Mouse (Mus musculus): ENCODE measurements around the gene Smok2a. TPM values are rescaled to one million over a fixed set of nuclear protein-coding genes. Genes with fewer than 3 reads are reported as not detected.
"Not testable (repeated sequence)": the region's sequence is repeated elsewhere in the genome, so short reads cannot be mapped to it uniquely, and the experiment has no call there.

Smok2a gene
- total RNA-seq, 2 experiments from 2014 or later = not detected

GRCm38 (mm10) chr17:13205247-13205646, 15.7 kb upstream of the Smok2a start:
- intact Hi-C loops (cut with DNase I); H3K4me3 ChIP-seq; DNase-seq; H3K27ac ChIP-seq: not testable (repeated sequence)

- DNase-seq = no peak
- no peak for TF ChIP-seq CTCF (IDR thresholded peaks at IDR 0.05)
- Histone ChIP-seq H3K4me3 (no peak overlapping the region), H3K27ac (no peak overlapping the region)
- intact Hi-C loops (cut with DNase I) = no loop called here
Observed at GRCm38 (mm10) chr17:13206491-13206890, 14.5 kb upstream of the Smok2a start.

- DNase-seq; intact Hi-C loops (cut with DNase I); H3K27ac ChIP-seq: not testable (repeated sequence)
Observed at GRCm38 (mm10) chr17:13208460-13208859, 12.5 kb upstream of the Smok2a start.

GRCm38 (mm10) chr17:13212136-13212850, 8.7 kb upstream of the Smok2a start:
- intact Hi-C loops (cut with DNase I) = no loop called here
- peak; percentile 66 for DNase-seq
- H3K4me3 ChIP-seq = no peak overlapping the region
- no peak overlapping the region for H3K27ac ChIP-seq
- TF ChIP-seq CTCF (IDR thresholded peaks at IDR 0.05) = no peak

More at GRCm38 (mm10) chr17:13208460-13208859, 12.5 kb upstream of the Smok2a start:
- H3K4me3 ChIP-seq = not testable (repeated sequence)

GRCm38 (mm10) chr17:13214169-13214568, 6.8 kb upstream of the Smok2a start:
- no peak for TF ChIP-seq CTCF (IDR thresholded peaks at IDR 0.05)
- intact Hi-C loops (cut with DNase I) = no loop called here
- H3K27ac ChIP-seq = no peak overlapping the region
- DNase-seq = no peak
- H3K4me3 ChIP-seq = no peak overlapping the region

- peak; percentile 24; the same call in 1 of the 2 replicates for TF ChIP-seq CTCF (IDR thresholded peaks at IDR 0.05)
- intact Hi-C loops (cut with DNase I) = no loop called here
- Histone ChIP-seq H3K4me3 (no peak overlapping the region), H3K27ac (no peak overlapping the region)
- DNase-seq = peak; percentile 41
Observed at GRCm38 (mm10) chr17:13215595-13215994, 5.4 kb upstream of the Smok2a start.

- H3K4me3 ChIP-seq; intact Hi-C loops (cut with DNase I); DNase-seq; H3K27ac ChIP-seq: not testable (repeated sequence)
Observed at GRCm38 (mm10) chr17:13221921-13222320, 933 bp downstream of the Smok2a start.

- H3K4me3 ChIP-seq; intact Hi-C loops (cut with DNase I); DNase-seq; H3K27ac ChIP-seq: not testable (repeated sequence)
Observed at GRCm38 (mm10) chr17:13229957-13230356, 9.0 kb downstream of the Smok2a start, which contains the start of gene Smok2b. Gene Smok2b (plus strand): TSS chr17:13230257.

- H3K27ac ChIP-seq; H3K4me3 ChIP-seq; intact Hi-C loops (cut with DNase I); DNase-seq: not testable (repeated sequence)
Observed at GRCm38 (mm10) chr17:13239461-13239860, 18.5 kb downstream of the Smok2a start.

GRCm38 (mm10) chr17:13240807-13241727, 20.1 kb downstream of the Smok2a start:
- H3K27ac ChIP-seq; H3K4me3 ChIP-seq; DNase-seq; intact Hi-C loops (cut with DNase I): not testable (repeated sequence)

GRCm38 (mm10) chr17:13254786-13255185, 33.8 kb downstream of the Smok2a start:
- intact Hi-C loops (cut with DNase I) = not testable (repeated sequence)

More at GRCm38 (mm10) chr17:13254786-13255185, 33.8 kb downstream of the Smok2a start:
- not testable (repeated sequence) for H3K27ac ChIP-seq, H3K4me3 ChIP-seq, DNase-seq

Other genes with a start within 250 kb of the Smok2a start
- 10 to 100 TPM; 29.1 to 30.0 TPM for gene Wtap, start 227.0 kb upstream of the Smok2a start, total RNA-seq (2021)
- gene Sod2, start 214.3 kb upstream of the Smok2a start, total RNA-seq (2021) = 100 to 1,000 TPM; 383 to 534 TPM
- gene Gpr31b, start 168.9 kb upstream of the Smok2a start, total RNA-seq (2021) = not detected
- gene Tcp10b, start 160.1 kb upstream of the Smok2a start, total RNA-seq (2021) = under 1 TPM; 0.28 to 0.36 TPM
- gene Unc93a, start 89.4 kb upstream of the Smok2a start, total RNA-seq (2021) = not detected
- gene Smok2b, start 9.1 kb downstream of the Smok2a start, total RNA-seq (2021) = not detected
- gene Tcp10c, start 133.4 kb downstream of the Smok2a start, total RNA-seq (2021) = not detected

All from gastrocnemius, adult 2 months (tissue).